Mouse (Mus musculus) central nervous system, embryonic 11.5 days (tissue): ENCODE results near the gene Ece2. TPM values are rescaled to one million over a fixed set of nuclear protein-coding genes. Genes with fewer than 3 reads are reported as not detected.

Experiments used
- polyA plus RNA-seq: library from polyadenylated mRNA; depleted of rRNA; stranded (reverse); fragments of >200 nt; gene quantifications from 2 replicates; pipeline ENCODE4 v1.2.3, GENCODE M21; 2012; rRNA removed

The Ece2 gene
- polyA plus RNA-seq, result 11.9 and 13.3 TPM in 2 replicates

DNA sequence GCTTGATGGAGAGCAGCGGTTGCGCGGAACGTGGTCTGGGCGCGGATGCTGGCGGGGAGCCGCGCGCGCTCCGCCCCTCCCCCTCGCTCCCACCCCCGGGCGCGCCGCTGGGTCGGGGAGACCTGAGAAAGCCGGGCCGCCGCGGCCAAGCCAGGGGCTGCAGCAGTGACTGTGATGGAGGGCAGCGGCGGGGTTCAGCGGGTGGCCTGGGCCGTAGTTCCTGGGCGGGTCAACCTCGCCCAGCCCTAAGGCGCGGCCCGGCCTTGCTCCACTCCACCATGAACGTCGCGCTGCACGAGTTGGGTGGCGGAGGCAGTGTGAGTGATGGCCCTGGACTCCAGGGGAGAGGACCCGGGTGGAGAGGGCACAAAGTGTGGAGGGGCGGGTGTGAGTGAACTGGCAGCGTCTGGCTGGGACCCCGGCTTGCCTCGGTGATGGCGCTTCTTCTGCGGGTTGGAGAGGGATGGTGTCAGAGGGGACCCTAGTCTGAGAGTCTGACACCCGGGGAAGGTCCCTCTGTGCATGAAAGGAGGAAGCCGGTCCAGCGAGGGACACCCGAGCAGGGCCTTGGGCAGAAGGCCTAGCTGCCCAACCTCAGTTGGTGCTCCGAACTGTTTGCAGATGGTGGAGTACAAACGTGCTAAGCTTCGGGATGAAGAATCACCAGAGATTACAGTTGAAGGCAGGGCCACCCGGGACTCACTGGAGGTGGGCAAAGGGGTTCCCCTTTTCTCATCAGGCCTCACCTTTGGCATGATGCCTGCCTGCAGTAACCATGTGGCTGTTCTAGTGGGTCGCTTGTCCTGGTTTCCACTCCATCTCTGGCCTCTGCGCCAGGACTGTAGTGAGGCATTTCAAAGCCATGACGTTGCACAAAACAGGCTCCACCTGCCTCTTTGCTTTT, at the start of gene Ece2:
Gene Ece2 (plus strand): TSS at position 98 of the 904 bp plus-strand sequence.

GRCm38 (mm10) chr16:20589366-20589938, 40.2 kb upstream of the Ece2 start, which contains the start of gene Vwa5b2:
TSS of gene Vwa5b2 (plus strand) at chr16:20589471.

DNA sequence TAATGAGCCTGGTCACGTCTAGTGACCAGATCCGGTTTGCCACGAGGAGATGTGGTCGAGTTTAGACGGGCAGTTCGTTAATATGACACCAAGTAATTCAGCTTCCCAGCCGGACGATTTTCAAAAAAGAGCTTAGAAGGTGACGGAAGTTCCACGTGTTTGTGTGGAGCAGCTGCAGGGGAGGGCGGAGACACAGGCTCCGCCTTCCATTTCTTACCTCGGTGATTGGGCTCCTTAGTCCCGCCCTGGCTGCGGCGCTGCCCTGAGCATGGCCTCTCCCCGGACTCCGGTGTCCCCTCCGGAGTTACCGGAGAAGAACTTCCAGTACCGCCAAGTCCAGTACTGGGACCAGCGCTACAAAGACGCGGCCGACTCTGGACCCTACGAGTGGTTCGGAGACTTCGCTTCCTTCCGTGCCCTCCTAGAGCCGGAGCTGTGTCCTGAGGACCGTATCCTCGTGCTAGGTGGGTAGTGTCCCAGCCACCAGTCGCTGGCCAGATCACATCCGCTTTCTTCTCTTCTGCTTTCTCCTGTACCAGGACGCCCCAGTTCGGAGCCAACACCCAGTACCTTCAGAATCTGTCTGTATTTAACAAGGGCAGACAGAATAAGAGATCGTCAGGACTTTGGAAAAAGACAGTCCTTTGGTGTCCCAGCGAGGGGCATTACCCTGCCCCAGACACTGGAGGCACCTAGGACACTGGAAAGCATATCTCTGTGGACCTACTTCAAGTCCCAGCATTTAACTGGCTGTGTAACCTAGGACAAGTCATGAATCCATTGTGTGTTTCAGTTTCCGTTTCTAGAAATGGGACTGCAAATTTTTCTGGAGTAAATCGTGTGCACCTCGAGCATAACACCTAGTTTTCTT, 18.0 kb upstream of the Ece2 start, which contains the start of the genes Eef1akmt4, Gm49333 and Alg3:
Gene Eef1akmt4 (plus strand): TSS at position 237 of the 871 bp plus-strand sequence.
Gene Gm49333 (plus strand): TSS at position 254 of the 871 bp plus-strand sequence.
Gene Alg3 (minus strand): TSS at position 379 of the 871 bp plus-strand sequence.

GRCm38 (mm10) chr16:20621191-20621990, 8.2 kb upstream of the Ece2 start, which contains the start of gene Camk2n2:
TSS of gene Camk2n2 (minus strand) at chr16:20621287.

GRCm38 (mm10) chr16:20651076-20651946, 21.7 kb downstream of the Ece2 start, which contains the start of gene Psmd2:
TSS of gene Psmd2 (plus strand) at chr16:20651652.

GRCm38 (mm10) chr16:20668013-20668412, 38.4 kb downstream of the Ece2 start, which contains the start of gene Eif4g1:
TSS of gene Eif4g1 (plus strand) at chr16:20668313.

GRCm38 (mm10) chr16:20693111-20693701, 63.6 kb downstream of the Ece2 start, which contains the start of gene Fam131a:
TSS of gene Fam131a (plus strand) at chr16:20693241.

Other genes starting within 250 kb of the Ece2 start
- gene Abcc5, start 203.4 kb upstream of the Ece2 start, polyA plus RNA-seq, result 146 and 153 TPM in 2 replicates
- 63.5 and 74.4 TPM in 2 replicates for gene Eif2b5, start 131.0 kb upstream of the Ece2 start, polyA plus RNA-seq
- gene Dvl3, start 112.8 kb upstream of the Ece2 start, polyA plus RNA-seq, result 72.1 and 88.5 TPM in 2 replicates
- gene Ap2m1, start 94.3 kb upstream of the Ece2 start, polyA plus RNA-seq, result 439 and 679 TPM in 2 replicates
- gene Abcf3, start 81.3 kb upstream of the Ece2 start, polyA plus RNA-seq, result 56.9 and 58.1 TPM in 2 replicates
- 6.8 and 10.0 TPM in 2 replicates for gene Vwa5b2, start 40.4 kb upstream of the Ece2 start, polyA plus RNA-seq
- 15.6 and 20.6 TPM in 2 replicates for gene Eef1akmt4, start 18.2 kb upstream of the Ece2 start, polyA plus RNA-seq
- 0.23 TPM in 1 of 2 replicates, not detected in the other for gene Gm49333, start 18.2 kb upstream of the Ece2 start, polyA plus RNA-seq
- gene Alg3, start 18.1 kb upstream of the Ece2 start, polyA plus RNA-seq, result 21.2 and 26.8 TPM in 2 replicates
- 10.4 and 10.6 TPM in 2 replicates for gene Camk2n2, start 8.5 kb upstream of the Ece2 start, polyA plus RNA-seq
- 237 and 241 TPM in 2 replicates for gene Psmd2, start 21.8 kb downstream of the Ece2 start, polyA plus RNA-seq
- 283 and 370 TPM in 2 replicates for gene Eif4g1, start 38.5 kb downstream of the Ece2 start, polyA plus RNA-seq
- 11.9 and 17.1 TPM in 2 replicates for gene Fam131a, start 63.4 kb downstream of the Ece2 start, polyA plus RNA-seq
- 100 and 107 TPM in 2 replicates for gene Polr2h, start 87.8 kb downstream of the Ece2 start, polyA plus RNA-seq
- 42.3 and 60.2 TPM in 2 replicates for gene Clcn2, start 87.9 kb downstream of the Ece2 start, polyA plus RNA-seq
- 10.6 and 12.0 TPM in 2 replicates for gene Chrd, start 103.3 kb downstream of the Ece2 start, polyA plus RNA-seq
- gene Thpo, start 104.7 kb downstream of the Ece2 start, polyA plus RNA-seq, result 0.96 and 2.0 TPM in 2 replicates